Mouse (Mus musculus): ENCODE results near the gene Cacna1f. TPM values are rescaled to one million over a fixed set of nuclear protein-coding genes. Genes with fewer than 3 reads are reported as not detected.

Gene Cacna1f
- total and polyA plus RNA-seq, 3 experiments = 0.21 TPM; not detected in 2

DNA sequence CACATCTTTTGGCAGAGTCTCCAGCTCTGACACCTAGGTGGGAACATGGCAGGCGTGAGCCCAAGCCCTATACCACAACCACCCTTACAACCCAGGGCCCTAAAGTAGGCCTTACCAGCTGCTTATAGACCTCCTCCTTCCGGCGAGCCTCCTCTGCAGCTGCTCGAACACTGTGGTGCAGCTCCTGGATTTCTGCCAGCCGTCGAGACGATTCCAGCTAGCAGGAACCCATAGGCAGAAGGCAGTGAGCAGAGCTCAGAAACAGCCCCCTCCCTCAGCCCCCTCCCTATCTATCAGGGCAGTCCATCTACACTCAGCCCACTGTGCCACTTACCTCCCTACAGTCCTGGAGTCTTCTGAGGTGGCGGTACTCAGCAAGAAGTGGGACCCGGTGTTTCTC, 11.5 kb upstream of the Cacna1f start:
- no peak overlapping the region for H3K27ac ChIP-seq (ENCODE audit: insufficient read depth, low read depth)
- DNase-seq (ENCODE audit: extremely low read depth) = no peak
- no peak for TF ChIP-seq POLR2AphosphoS2 (IDR thresholded peaks at IDR 0.05; ENCODE audit: low read depth, low read length)
- no peak for TF ChIP-seq MAX (IDR thresholded peaks at IDR 0.05; ENCODE audit: low read length)
- H3K27me3 ChIP-seq (replicated peaks) = no peaks in the 10 kb centered on the region
- no peak overlapping the region for H3K9ac ChIP-seq (ENCODE audit: insufficient read depth, low read depth)
- H3K79me2 ChIP-seq (replicated peaks; ENCODE audit: control insufficient read depth, extremely low read depth, insufficient read depth, poor library complexity, severe bottlenecking) = no peaks in the 10 kb centered on the region
- H3K4me2 ChIP-seq (ENCODE audit: insufficient read depth, low read depth, poor library complexity, severe bottlenecking) = no peak overlapping the region
- in situ Hi-C loops (cut with MboI; ENCODE audit: low pct_ligation_motif_present, low pct_unique_long_range_greater_than_20kb, low sequenced_read_pairs) = no loop called here
- no peaks in the 10 kb centered on the region; a peak in 1 of 4 replicates for H3K4me1 ChIP-seq (ENCODE audit: control insufficient read depth in 1 of 2, insufficient read depth in 2 of 2)
- no peaks in the 10 kb centered on the region for H3K9me3 ChIP-seq (replicated peaks; ENCODE audit: low read length)
- H3K36me3 ChIP-seq (replicated peaks in 1 of 2; ENCODE audit: control insufficient read depth in 1 of 2, insufficient read depth in 1 of 2, low read length in 1 of 2) = peaks cover 58 to 89% of the 10 kb centered on the region in 2 experiments
- dilution Hi-C loops (cut with MboI; ENCODE audit: extremely low pct_ligation_motif_present, extremely low pct_unique_long_range_greater_than_20kb, low sequenced_read_pairs) = no loop called here
- no peak overlapping the region for H3K4me3 ChIP-seq (replicated peaks in 1 of 3; ENCODE audit: low read depth in 2 of 3, low read length in 2 of 3, poor library complexity in 1 of 3)

DNA sequence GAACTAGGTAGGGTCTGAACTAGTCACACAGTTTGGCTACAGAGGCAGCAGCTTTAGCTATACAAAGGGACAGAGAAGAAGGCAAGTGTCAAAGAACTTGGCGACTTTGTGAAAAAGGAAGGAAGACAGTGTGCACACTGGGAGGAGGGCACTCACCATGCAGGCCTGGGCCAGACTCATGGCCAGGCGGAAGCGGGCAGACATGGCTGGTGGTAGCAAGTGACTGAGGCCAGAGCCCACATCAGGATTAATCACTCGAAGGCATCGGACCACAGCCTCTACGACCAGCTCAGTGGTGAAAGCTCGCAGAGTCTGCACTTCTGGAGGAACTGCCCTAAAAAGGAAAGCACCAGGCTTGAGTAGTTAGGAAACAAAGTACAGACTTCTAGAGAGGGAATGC, 2.9 kb upstream of the Cacna1f start:
- no peak for TF ChIP-seq JUND (conservative IDR thresholded peaks at IDR 0.05; ENCODE audit: low read depth, low read length)
- no peak for TF ChIP-seq TBP (conservative IDR thresholded peaks at IDR 0.05; ENCODE audit: low read depth, low read length)
- TF ChIP-seq CHD1 (IDR thresholded peaks at IDR 0.05; ENCODE audit: low read depth, low read length) = no peak
- TF ChIP-seq PAX5 (IDR thresholded peaks at IDR 0.05; ENCODE audit: low read length) = no peak
- no peak for TF ChIP-seq MEF2A (IDR thresholded peaks at IDR 0.05; ENCODE audit: borderline replicate concordance, low read depth, low read length)
- no peak for TF ChIP-seq POLR2A (IDR thresholded peaks at IDR 0.05; ENCODE audit: low read depth, low read length)
- TF ChIP-seq GABPA (IDR thresholded peaks at IDR 0.05; ENCODE audit: insufficient replicate concordance, low read depth, low read length) = no peak
- TF ChIP-seq USF2 (conservative IDR thresholded peaks at IDR 0.05; ENCODE audit: low read depth, low read length) = no peak
- no peak for TF ChIP-seq ZMIZ1 (IDR thresholded peaks at IDR 0.05; ENCODE audit: low read depth, low read length)
- no peak overlapping the region for H3K27ac ChIP-seq (ENCODE audit: insufficient read depth, low read depth)
- H3K4me3 ChIP-seq (replicated peaks in 1 of 3; ENCODE audit: low read depth in 2 of 3, low read length in 2 of 3, poor library complexity in 1 of 3) = peak overlapping the region in 1 of 3 experiments; percentile 59
- H3K4me1 ChIP-seq (ENCODE audit: control insufficient read depth in 1 of 2, insufficient read depth in 2 of 2) = peaks cover 3 to 12% of the 10 kb centered on the region in 2 experiments; a peak in 3 of 4 replicates
- peak overlapping the region; percentile 81; the same call in 1 of the 2 replicates for H3K9ac ChIP-seq (ENCODE audit: insufficient read depth, low read depth)
- peaks cover 5% of the 10 kb centered on the region for H3K27me3 ChIP-seq (replicated peaks)
- H3K79me2 ChIP-seq (replicated peaks; ENCODE audit: control insufficient read depth, extremely low read depth, insufficient read depth, poor library complexity, severe bottlenecking) = peaks cover 3% of the 10 kb centered on the region; the same call in 1 of the 2 replicates
- DNase-seq (ENCODE audit: extremely low read depth) = no peak
- dilution Hi-C loops (cut with MboI; ENCODE audit: extremely low pct_ligation_motif_present, extremely low pct_unique_long_range_greater_than_20kb, low sequenced_read_pairs) (no loop called here), in situ Hi-C loops (cut with MboI; ENCODE audit: low pct_ligation_motif_present, low pct_unique_long_range_greater_than_20kb, low sequenced_read_pairs) (no loop called here)
- peak overlapping the region; percentile 83 for H3K4me2 ChIP-seq (ENCODE audit: insufficient read depth, low read depth, poor library complexity, severe bottlenecking)
- peaks cover 20 to 41% of the 10 kb centered on the region in 2 experiments for H3K36me3 ChIP-seq (replicated peaks in 1 of 2; ENCODE audit: control insufficient read depth in 1 of 2, insufficient read depth in 1 of 2, low read length in 1 of 2)
- H3K9me3 ChIP-seq (replicated peaks; ENCODE audit: low read length) = no peaks in the 10 kb centered on the region

DNA sequence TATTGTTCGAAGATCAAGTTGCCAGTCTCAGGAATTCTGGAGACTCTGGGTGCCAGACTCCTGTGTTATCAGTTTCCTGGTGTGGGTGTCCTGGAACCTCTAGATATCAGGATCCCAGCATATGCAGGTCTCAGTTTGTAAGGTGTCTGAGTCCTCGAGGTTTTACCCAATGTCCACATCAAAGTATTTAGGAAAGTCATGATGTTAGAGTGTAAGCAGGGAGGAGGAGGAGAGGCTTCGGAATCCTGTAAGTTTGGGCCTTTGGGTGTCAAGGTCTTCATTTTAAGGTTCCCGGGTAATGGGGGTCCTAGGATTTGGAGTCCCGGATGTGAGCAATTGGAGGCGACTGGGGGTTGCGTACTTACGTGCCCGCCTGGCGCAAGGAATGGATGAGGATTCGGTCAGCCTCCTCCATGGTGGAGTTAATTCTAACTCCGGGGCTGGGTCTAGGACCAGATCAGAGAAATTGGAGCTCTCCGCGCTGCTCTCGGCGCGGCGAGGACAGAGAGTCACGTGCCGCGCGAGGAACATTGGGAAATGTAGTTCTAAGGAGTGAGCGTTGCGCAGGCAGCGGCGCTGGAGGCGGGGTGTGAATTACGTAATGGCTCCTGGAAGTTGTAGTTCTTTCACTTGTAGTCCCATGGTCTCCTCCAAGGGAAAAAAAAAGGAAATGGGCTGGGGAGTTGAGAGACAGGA, 1.9 kb upstream of the Cacna1f start, which contains the start of gene Ccdc22:
TSS of gene Ccdc22 (minus strand) at position 639 of the 696 bp plus-strand sequence.
- dilution Hi-C loops (cut with MboI; ENCODE audit: extremely low pct_ligation_motif_present, extremely low pct_unique_long_range_greater_than_20kb, low sequenced_read_pairs) (no loop called here), in situ Hi-C loops (cut with MboI; ENCODE audit: low pct_ligation_motif_present, low pct_unique_long_range_greater_than_20kb, low sequenced_read_pairs) (no loop called here)
- TF ChIP-seq BHLHE40 (IDR thresholded peaks at IDR 0.05; ENCODE audit: low read depth, low read length) = peak; percentile 97
- TF ChIP-seq UBTF (IDR thresholded peaks at IDR 0.05; ENCODE audit: low read depth, low read length) = no peak
- TF ChIP-seq USF1 (IDR thresholded peaks at IDR 0.05; ENCODE audit: low read depth, low read length) = peak; percentile 94
- no peak for TF ChIP-seq ZMIZ1 (IDR thresholded peaks at IDR 0.05; ENCODE audit: low read depth, low read length)
- no peak for TF ChIP-seq RAD21 (IDR thresholded peaks at IDR 0.05; ENCODE audit: low read depth, low read length)
- TF ChIP-seq MXI1 (IDR thresholded peaks at IDR 0.05; ENCODE audit: low read depth, low read length) = no peak
- no peak for TF ChIP-seq SMC3 (IDR thresholded peaks at IDR 0.05; ENCODE audit: low read depth, low read length)
- peak; percentile 88 for TF ChIP-seq USF2 (conservative IDR thresholded peaks at IDR 0.05; ENCODE audit: low read depth, low read length)
- peak; percentile 45; the same call in 1 of the 2 replicates for TF ChIP-seq TCF12 (IDR thresholded peaks at IDR 0.05; ENCODE audit: low read depth, low read length)
- peak; percentile 55; the same call in 1 of the 2 replicates for TF ChIP-seq SIN3A (IDR thresholded peaks at IDR 0.05; ENCODE audit: low read length)
- peak; percentile 73 for TF ChIP-seq NRF1 (IDR thresholded peaks at IDR 0.05; ENCODE audit: low read depth, low read length)
- TF ChIP-seq MEF2A (IDR thresholded peaks at IDR 0.05; ENCODE audit: borderline replicate concordance, low read depth, low read length) = no peak
- TF ChIP-seq MAZ (IDR thresholded peaks at IDR 0.05; ENCODE audit: low read depth, low read length) = no peak
- TF ChIP-seq CHD1 (IDR thresholded peaks at IDR 0.05; ENCODE audit: low read depth, low read length) = no peak
- TF ChIP-seq TBP (conservative IDR thresholded peaks at IDR 0.05; ENCODE audit: low read depth, low read length) = no peak
- no peak for TF ChIP-seq MAFK (IDR thresholded peaks at IDR 0.05; ENCODE audit: insufficient replicate concordance, low read length)
- TF ChIP-seq KAT2A (IDR thresholded peaks at IDR 0.05; ENCODE audit: insufficient replicate concordance, low read length) = peak; percentile 88; the same call in 1 of the 2 replicates
- TF ChIP-seq CHD2 (IDR thresholded peaks at IDR 0.05; ENCODE audit: low read length) = no peak

More for the DNA sequence above, 1.9 kb upstream of the Cacna1f start, which contains the start of gene Ccdc22:
- Histone ChIP-seq H3K79me2 (replicated peaks; ENCODE audit: control insufficient read depth, extremely low read depth, insufficient read depth, poor library complexity, severe bottlenecking) (peaks cover 3% of the 10 kb centered on the region; the same call in 1 of the 2 replicates), H3K9me3 (replicated peaks; ENCODE audit: low read length) (no peaks in the 10 kb centered on the region), H3K27ac (ENCODE audit: insufficient read depth, low read depth) (no peak within 1 kb of the TSS), H3K4me2 (ENCODE audit: insufficient read depth, low read depth, poor library complexity, severe bottlenecking) (peak within 1 kb of the TSS; percentile 83), H3K4me1 (ENCODE audit: control insufficient read depth in 1 of 2, insufficient read depth in 2 of 2) (peaks cover 3 to 12% of the 10 kb centered on the region in 2 experiments; a peak in 3 of 4 replicates), H3K27me3 (replicated peaks) (peaks cover 5% of the 10 kb centered on the region), H3K9ac (ENCODE audit: insufficient read depth, low read depth) (peak within 1 kb of the TSS; percentile 81), H3K4me3 (replicated peaks in 1 of 3; ENCODE audit: low read depth in 2 of 3, low read length in 2 of 3, poor library complexity in 1 of 3) (peak within 1 kb of the TSS; percentile 52 to 63 (median 59)), H3K36me3 (replicated peaks in 1 of 2; ENCODE audit: control insufficient read depth in 1 of 2, insufficient read depth in 1 of 2, low read length in 1 of 2) (peaks cover 10 to 31% of the 10 kb centered on the region in 2 experiments)
- DNase-seq (ENCODE audit: extremely low read depth) = peak; percentile 80
